8 mouse cellular contexts compared by ENCODE assay signal in the genomic region with DNA sequence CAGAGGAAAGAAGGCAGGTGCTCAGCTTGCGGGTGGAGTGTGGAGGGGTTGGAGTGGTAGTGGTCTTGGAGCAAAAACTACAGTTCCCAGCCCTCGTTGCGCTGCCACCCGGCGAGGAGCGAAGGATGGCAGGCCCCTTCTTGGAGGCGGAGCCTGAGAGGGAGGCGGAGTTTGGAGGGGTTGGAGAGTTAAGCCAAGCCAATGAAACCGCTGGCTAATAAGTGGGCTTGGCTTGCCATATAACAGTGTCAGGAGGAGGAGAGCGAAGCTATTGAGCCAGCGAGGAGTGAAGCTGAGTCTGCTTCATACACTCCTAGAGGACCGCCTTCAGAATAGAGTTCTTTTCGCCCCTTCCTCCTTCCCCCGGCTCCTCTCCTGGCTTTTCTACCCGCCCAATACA. TPM values are rescaled to one million over a fixed set of nuclear protein-coding genes. Genes with fewer than 3 reads are reported as not detected.
A peak's percentile ranks its signal among the peaks of the same experiment; 100 is the strongest.
DNase-seq lines count a peak whose midpoint lies in the region; ATAC-seq and TF ChIP-seq lines count a peak whose summit lies in the region.

A gene (plus strand): TSS at position 271 of the 400 bp plus-strand sequence.

- H3K27me3 ChIP-seq in hindbrain, embryonic 12.5 days, result peaks cover 32% of the 10 kb centered on the region
- peaks cover 28% of the 10 kb centered on the region; the same call in 1 of the 2 replicates for H3K27me3 ChIP-seq in lung, embryonic 14.5 days (ENCODE audit: insufficient read depth, low read length)

- no peaks in the 10 kb centered on the region for H3K36me3 ChIP-seq in hindbrain, embryonic 12.5 days
- H3K36me3 ChIP-seq in lung, embryonic 14.5 days (ENCODE audit: insufficient read depth), result no peaks in the 10 kb centered on the region

- ATAC-seq in hindbrain, embryonic 12.5 days (ENCODE audit: low FRiP score), result peak; percentile 90
- ATAC-seq in lung, embryonic 14.5 days (ENCODE audit: insufficient read depth), result peak; percentile 91

- H3K27ac ChIP-seq in hindbrain, embryonic 12.5 days, result no peak within 1 kb of the TSS; the same call in 1 of the 2 replicates
- no peak within 1 kb of the TSS; the same call in 1 of the 2 replicates for H3K27ac ChIP-seq in lung, embryonic 14.5 days (ENCODE audit: low read depth)

- TF ChIP-seq CTCF in lung, embryonic 14.5 days (IDR thresholded peaks at IDR 0.05; ENCODE audit: low read depth), result no peak

- peak; percentile 68 for DNase-seq in WW6 (ENCODE audit: low read depth, low spot score)
- DNase-seq in cerebellum, postnatal 25 days, result peak; percentile 38 to 70
- DNase-seq in frontal cortex, postnatal 36 days (ENCODE audit: low spot score in 2 of 2), result peak; percentile 84 to 88
- peak; percentile 93 for DNase-seq in layer of hippocampus, adult 9-11 months
- DNase-seq in lung, embryonic 14.5 days, result peak; percentile 96
- peak; percentile 76 for DNase-seq in ovary, adult 18-20 months (ENCODE audit: low spot score)
- peak; percentile 52 for DNase-seq in urinary bladder, postnatal 10 days (ENCODE audit: low spot score)

- peak within 1 kb of the TSS; percentile 37 for H3K9ac ChIP-seq in hindbrain, embryonic 12.5 days
- H3K9ac ChIP-seq in lung, embryonic 14.5 days, result peak within 1 kb of the TSS; percentile 43

- H3K4me3 ChIP-seq in hindbrain, embryonic 12.5 days, result peak within 1 kb of the TSS; percentile 37
- H3K4me3 ChIP-seq in lung, embryonic 14.5 days (ENCODE audit: low read depth, low read length), result peak within 1 kb of the TSS; percentile 40

- 0% methylated on average over 15 of the region's 15 CpGs for WGBS in hindbrain, embryonic 12.5 days
- WGBS in lung, embryonic 14.5 days, result 2% methylated on average over 15 of the region's 15 CpGs

- peak within 1 kb of the TSS; percentile 67 for H3K4me2 ChIP-seq in hindbrain, embryonic 12.5 days (replicated peaks)
- peak within 1 kb of the TSS; percentile 93 for H3K4me2 ChIP-seq in lung, embryonic 14.5 days

- H3K9me3 ChIP-seq in hindbrain, embryonic 12.5 days (replicated peaks), result 0 out of 2 replicates have a peak, but pooled peaks cover 3% of the 10 kb centered on the region
- peaks cover 7% of the 10 kb centered on the region; the same call in 1 of the 2 replicates for H3K9me3 ChIP-seq in lung, embryonic 14.5 days (ENCODE audit: low read depth, low read length)

- peaks cover 34% of the 10 kb centered on the region for H3K4me1 ChIP-seq in hindbrain, embryonic 12.5 days
- H3K4me1 ChIP-seq in lung, embryonic 14.5 days (ENCODE audit: insufficient read depth), result peaks cover 24% of the 10 kb centered on the region

RNA-seq across cellular contexts. Expression of the gene that starts here (rescaled TPM):
- 4.0 and 4.2 TPM in 2 replicates for polyA plus RNA-seq in hindbrain, embryonic 12.5 days (2016; fragmentation: Nextera tagmentation; extraction: Ambion mirVana)
- 1.0 TPM in 2 replicates for polyA plus RNA-seq in lung, embryonic 14.5 days (2014; fragmentation: Nextera tagmentation; extraction: Ambion mirVana)
